ENCODE assay signal across 14 mouse cellular contexts in genomic region chr6:40135716-40136115, GRCm38 (mm10).
"Had no signal": no experiment of that assay in that cellular context is flagged by ENCODE, and none has a peak within 500 bp of the region (broad histone marks: within the 10 kb centered on the region; RNA-seq: fewer than 3 reads in every experiment).

No protein-coding gene starts in this region.

- H3K27me3 ChIP-seq: limb, embryonic 12.5 days; midbrain, embryonic 15.5 days; neural tube, embryonic 15.5 days had no signal

- H3K9ac ChIP-seq: limb, embryonic 12.5 days; liver, embryonic 14.5 days; midbrain, embryonic 15.5 days; neural tube, embryonic 15.5 days had no signal

- H3K4me1 ChIP-seq: limb, embryonic 12.5 days had no signal

- DNase-seq: kidney, adult 8-10 months; kidney, postnatal 36 days; lung, adult 2 months; lung, postnatal 10 days; lung, postnatal 4 days; right cerebral cortex, adult 18-20 months; right cerebral cortex, postnatal 25 days; thymus, postnatal 36 days had no signal

- H3K36me3 ChIP-seq: limb, embryonic 12.5 days; midbrain, embryonic 10.5 days; midbrain, embryonic 15.5 days; neural tube, embryonic 15.5 days had no signal

- H3K9me3 ChIP-seq: limb, embryonic 12.5 days; midbrain, embryonic 10.5 days; midbrain, embryonic 15.5 days; neural tube, embryonic 15.5 days had no signal

- H3K4me2 ChIP-seq: limb, embryonic 12.5 days; midbrain, embryonic 15.5 days; neural tube, embryonic 15.5 days had no signal

- H3K4me3 ChIP-seq: limb, embryonic 12.5 days; midbrain, embryonic 10.5 days; midbrain, embryonic 15.5 days; neural tube, embryonic 15.5 days had no signal

- H3K27ac ChIP-seq: limb, embryonic 12.5 days; liver, embryonic 14.5 days; midbrain, embryonic 10.5 days; midbrain, embryonic 15.5 days; neural tube, embryonic 15.5 days had no signal

- ATAC-seq: intestine, embryonic 16.5 days; midbrain, embryonic 15.5 days had no signal
